11 mouse cellular contexts compared by ENCODE assay signal in genomic region chr3:32638240-32638639, GRCm38 (mm10). TPM values are rescaled to one million over a fixed set of nuclear protein-coding genes. Genes with fewer than 3 reads are reported as not detected.
A peak's percentile ranks its signal among the peaks of the same experiment; 100 is the strongest.
DNase-seq lines count a peak whose midpoint lies in the region; ATAC-seq and TF ChIP-seq lines count a peak whose summit lies in the region.
"Had no signal": no experiment of that assay in that cellular context is flagged by ENCODE, and none has a peak within 500 bp of the region (broad histone marks: within the 10 kb centered on the region; RNA-seq: fewer than 3 reads in every experiment).

No protein-coding gene starts in this region.

- no peak for TF ChIP-seq EP300 in lung, postnatal 0 days (IDR thresholded peaks at IDR 0.05)

- no peaks in the 10 kb centered on the region for H3K9me3 ChIP-seq in lung, postnatal 0 days (ENCODE audit: low read length)

- no peak overlapping the region for H3K9ac ChIP-seq in lung, postnatal 0 days (replicated peaks; ENCODE audit: low read depth)
- H3K9ac ChIP-seq: liver, embryonic 14.5 days had no signal

- no peak overlapping the region for H3K27ac ChIP-seq in lung, postnatal 0 days (ENCODE audit: low read length)
- H3K27ac ChIP-seq: left cerebral cortex, adult 2 months; liver, embryonic 14.5 days had no signal

- no peak overlapping the region for H3K4me3 ChIP-seq in lung, postnatal 0 days (ENCODE audit: low read depth, low read length)
- H3K4me3 ChIP-seq: erythroblast, embryonic 14.5 days; left cerebral cortex, adult 2 months had no signal

- H3K36me3 ChIP-seq in lung, postnatal 0 days (ENCODE audit: insufficient read depth, low read length), result no peaks in the 10 kb centered on the region

- 12% methylated on average over 8 of the region's 8 CpGs for WGBS in lung, postnatal 0 days

- ATAC-seq in lung, postnatal 0 days, result peak; percentile 71

- no peak for TF ChIP-seq CTCF in lung, postnatal 0 days (IDR thresholded peaks at IDR 0.05)

- H3K4me1 ChIP-seq in lung, postnatal 0 days (ENCODE audit: insufficient read depth, low read depth, low read length), result peaks cover 3% of the 10 kb centered on the region; the same call in 1 of the 2 replicates

- peak; percentile 3 to 16 for DNase-seq in adrenal gland, postnatal 36 days
- no peak for DNase-seq in adrenal gland, adult 8-10 months
- DNase-seq in left cerebral cortex, postnatal 4 days, result peak; percentile 29
- DNase-seq in left cerebral cortex, adult 8-10 months (ENCODE audit: low spot score in 2 of 2), result no peak
- DNase-seq in kidney, adult 8-10 months, result peak; percentile 18 to 34
- DNase-seq in lung, postnatal 0 days (ENCODE audit: low spot score), result peak; percentile 49
- DNase-seq in adrenal gland, adult 2 months, result no peak
- no peak for DNase-seq in adrenal gland, adult 18-20 months (ENCODE audit: low spot score in 2 of 2)

- no peaks in the 10 kb centered on the region for H3K27me3 ChIP-seq in lung, postnatal 0 days (replicated peaks; ENCODE audit: insufficient read depth, low read length)

- intact Hi-C loops in left cerebral cortex, postnatal 4 days (cut with DNase I), result no loop called here

- H3K4me2 ChIP-seq in lung, postnatal 0 days (replicated peaks; ENCODE audit: low read depth, low read length), result no peak overlapping the region; the same call in 1 of the 2 replicates

RNA-seq across cellular contexts. Expression of gene Gnb4, which starts 21.9 kb away (rescaled TPM):
- 10 to 100 TPM; 42.2 to 79.8 TPM for total RNA-seq in adrenal gland, postnatal 36 days (2021)
- 10 to 100 TPM; 37.7 to 82.5 (median 58.9) TPM for total RNA-seq in adrenal gland, adult 8-10 months (2022)
- 100 to 1,000 TPM; 148 to 154 TPM for total RNA-seq in left cerebral cortex, postnatal 4 days (2021)
- total RNA-seq in left cerebral cortex, adult 8-10 months (2022), result 10 to 100 TPM; 25.6 to 41.5 (median 36.0) TPM
- polyA plus RNA-seq in lung, postnatal 0 days (2015; fragmentation: Nextera tagmentation; extraction: Ambion mirVana), result 109 and 114 TPM in 2 replicates
- total RNA-seq in adrenal gland, adult 2 months (2021), result 10 to 100 TPM; 24.9 to 63.2 TPM
- 11.8 and 13.0 TPM in 2 replicates for polyA plus RNA-seq in adrenal gland, adult 2 months (2012; rRNA removed)
- total RNA-seq in adrenal gland, adult 18-20 months (2021), result 10 to 100 TPM; 29.8 to 41.2 TPM

Comparison
In these comparisons a context has a peak if more than half of its experiments do, and no peak if none do; other contexts are left out.
1. DNase-seq: peak in adrenal gland, postnatal 36 days (2 of 2), left cerebral cortex, postnatal 4 days (single experiment), kidney, adult 8-10 months (2 of 2) and lung, postnatal 0 days (single experiment); none in adrenal gland, adult 8-10 months (single experiment), left cerebral cortex, adult 8-10 months (0 of 2), adrenal gland, adult 2 months (single experiment) and adrenal gland, adult 18-20 months (0 of 2).